Mouse (Mus musculus): ENCODE data around the gene Clasp2. TPM values are rescaled to one million over a fixed set of nuclear protein-coding genes. Genes with fewer than 3 reads are reported as not detected.
"Not testable (repeated sequence)": the region's sequence is repeated elsewhere in the genome, so short reads cannot be mapped to it uniquely, and the experiment has no call there.

Clasp2 gene
- total RNA-seq, 2 experiments from 2014 or later = 38.9 to 46.2 TPM

- intact Hi-C loops (cut with DNase I) = no loop called here
Observed at GRCm38 (mm10) chr9:113811957-113812670, 70.8 kb downstream of the Clasp2 start.

GRCm38 (mm10) chr9:113812671-113813001 is 71.4 kb downstream of the Clasp2 start:
- no peak for DNase-seq
- intact Hi-C loops (cut with DNase I) = no loop called here

More at GRCm38 (mm10) chr9:113811957-113812670, 70.8 kb downstream of the Clasp2 start:
- no peak for DNase-seq

GRCm38 (mm10) chr9:113813086-113813485 is 71.8 kb downstream of the Clasp2 start:
- intact Hi-C loops (cut with DNase I) = no loop called here
- no peak for DNase-seq

GRCm38 (mm10) chr9:113815836-113816235 is 74.6 kb downstream of the Clasp2 start:
- no peak for DNase-seq
- intact Hi-C loops (cut with DNase I) = no loop called here

GRCm38 (mm10) chr9:113822150-113822549 is 80.9 kb downstream of the Clasp2 start:
- DNase-seq = no peak
- intact Hi-C loops (cut with DNase I) = no loop called here

- DNase-seq = no peak
- intact Hi-C loops (cut with DNase I) = no loop called here
Observed at GRCm38 (mm10) chr9:113828719-113829118, 87.4 kb downstream of the Clasp2 start.

- no peak for DNase-seq
- intact Hi-C loops (cut with DNase I) = no loop called here
Observed at GRCm38 (mm10) chr9:113830219-113830618, 88.9 kb downstream of the Clasp2 start.

- intact Hi-C loops (cut with DNase I) = no loop called here
Observed at GRCm38 (mm10) chr9:113833481-113833880, 92.2 kb downstream of the Clasp2 start.

GRCm38 (mm10) chr9:113837001-113837400 is 95.7 kb downstream of the Clasp2 start:
- intact Hi-C loops (cut with DNase I) = no loop called here
- no peak for DNase-seq

More at GRCm38 (mm10) chr9:113833481-113833880, 92.2 kb downstream of the Clasp2 start:
- DNase-seq = no peak

- intact Hi-C loops (cut with DNase I) = no loop called here
- no peak for DNase-seq
Observed at GRCm38 (mm10) chr9:113837461-113837860, 96.2 kb downstream of the Clasp2 start.

GRCm38 (mm10) chr9:113844029-113844428 is 102.8 kb downstream of the Clasp2 start:
- intact Hi-C loops (cut with DNase I) = no loop called here

GRCm38 (mm10) chr9:113855441-113855840 is 114.2 kb downstream of the Clasp2 start:
- intact Hi-C loops (cut with DNase I) = no loop called here
- DNase-seq = no peak

More at GRCm38 (mm10) chr9:113844029-113844428, 102.8 kb downstream of the Clasp2 start:
- DNase-seq = no peak

- intact Hi-C loops (cut with DNase I) = no loop called here
Observed at GRCm38 (mm10) chr9:113857281-113857928, 116.1 kb downstream of the Clasp2 start.

GRCm38 (mm10) chr9:113857929-113858440 is 116.7 kb downstream of the Clasp2 start:
- DNase-seq = no peak
- intact Hi-C loops (cut with DNase I) = no loop called here

More at GRCm38 (mm10) chr9:113857281-113857928, 116.1 kb downstream of the Clasp2 start:
- no peak for DNase-seq

- DNase-seq = no peak
- intact Hi-C loops (cut with DNase I) = no loop called here
Observed at GRCm38 (mm10) chr9:113859420-113859819, 118.1 kb downstream of the Clasp2 start.

- no peak for DNase-seq
- intact Hi-C loops (cut with DNase I) = no loop called here
Observed at GRCm38 (mm10) chr9:113863370-113863999, 122.2 kb downstream of the Clasp2 start.

GRCm38 (mm10) chr9:113867951-113868350 is 126.7 kb downstream of the Clasp2 start:
- intact Hi-C loops (cut with DNase I) = no loop called here

GRCm38 (mm10) chr9:113894903-113895302 is 153.6 kb downstream of the Clasp2 start:
- intact Hi-C loops (cut with DNase I) = no loop called here
- no peak for DNase-seq

More at GRCm38 (mm10) chr9:113867951-113868350, 126.7 kb downstream of the Clasp2 start:
- DNase-seq = no peak

GRCm38 (mm10) chr9:113903136-113903535 is 161.9 kb downstream of the Clasp2 start:
- intact Hi-C loops (cut with DNase I) = no loop called here
- DNase-seq = no peak

GRCm38 (mm10) chr9:113904315-113904714 is 163.0 kb downstream of the Clasp2 start:
- DNase-seq; intact Hi-C loops (cut with DNase I): not testable (repeated sequence)

GRCm38 (mm10) chr9:113915789-113916188 is 174.5 kb downstream of the Clasp2 start:
- DNase-seq = no peak
- intact Hi-C loops (cut with DNase I) = no loop called here
